Mouse (Mus musculus): ENCODE results near the gene Tfap2c. TPM values are rescaled to one million over a fixed set of nuclear protein-coding genes. Genes with fewer than 3 reads are reported as not detected.
A peak's percentile ranks its signal among the peaks of the same experiment; 100 is the strongest.

Gene Tfap2c
- 18.2 and 19.7 TPM in 2 replicates for total RNA-seq (2012; rRNA removed)

DNA sequence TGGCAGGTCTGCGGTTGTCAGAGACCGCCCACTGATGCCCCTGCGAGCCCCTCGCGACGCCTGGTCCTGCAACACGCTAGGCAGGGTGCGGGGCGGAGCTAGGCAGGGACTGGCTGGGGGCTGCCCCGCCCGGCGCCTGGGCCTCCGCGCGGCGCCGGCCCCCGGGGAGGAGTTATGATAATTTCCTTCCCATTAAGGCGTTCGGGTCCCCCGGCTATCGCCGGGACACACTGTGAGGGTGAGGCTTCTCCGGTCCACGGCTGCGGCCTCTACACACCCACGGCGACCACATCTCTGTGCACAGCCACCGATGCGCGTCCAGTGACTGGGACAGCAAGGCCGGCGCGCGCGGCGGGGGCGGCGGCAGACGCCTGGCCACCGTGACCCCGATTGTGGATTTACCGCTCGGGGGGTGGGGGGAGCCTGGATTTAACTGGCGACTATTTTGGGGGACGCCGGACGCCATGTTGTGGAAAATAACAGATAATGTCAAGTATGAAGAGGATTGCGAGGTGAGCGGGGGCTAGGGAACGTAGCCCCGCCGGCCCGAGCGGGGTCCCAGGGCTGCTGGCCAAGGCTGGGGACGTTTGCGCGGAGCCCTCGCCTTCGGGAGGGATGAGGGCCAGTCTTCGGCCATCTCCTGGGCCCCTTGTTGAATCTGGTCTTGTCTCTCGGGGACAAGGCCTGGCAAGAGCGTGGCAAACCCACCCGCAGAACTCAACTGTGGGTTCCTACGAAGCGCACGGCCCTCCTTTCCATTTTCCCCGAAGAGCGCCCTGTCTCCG is at the start of gene Tfap2c:
TSS of gene Tfap2c (plus strand) at position 223 of the 785 bp plus-strand sequence.
- Histone ChIP-seq H3K9me3 (ENCODE audit: control insufficient read depth, insufficient read depth, low read depth, low read length) (no peaks in the 10 kb centered on the region), H3K27ac (ENCODE audit: insufficient read depth, low read depth, low read length, poor library complexity, severe bottlenecking) (peak within 1 kb of the TSS; percentile 6; the same call in 1 of the 2 replicates), H3K36me3 (ENCODE audit: control insufficient read depth, insufficient read depth, low read length, poor library complexity, severe bottlenecking) (peaks cover 21% of the 10 kb centered on the region), H3K4me1 (ENCODE audit: control insufficient read depth in 2 of 2, insufficient read depth in 2 of 2, low read length in 2 of 2, poor library complexity in 1 of 2) (peaks cover 4 to 12% of the 10 kb centered on the region in 2 experiments; a peak in 3 of 4 replicates), H3K9ac (ENCODE audit: insufficient read depth, low read depth, low read length, poor library complexity, severe bottlenecking) (peak within 1 kb of the TSS; percentile 79), H3K4me3 (ENCODE audit: insufficient read depth in 1 of 2, low read depth in 1 of 2, low read length in 2 of 2, poor library complexity in 1 of 2, severe bottlenecking in 1 of 2) (peak within 1 kb of the TSS; percentile 72 to 76)
- peak; percentile 65 for DNase-seq (ENCODE audit: low read depth, low spot score)
- in situ Hi-C loops (cut with MboI; ENCODE audit: low sequenced_read_pairs in 2 of 2, unreplicated experiment in 2 of 2), result loop anchor here in 1 of 2 experiments (10.0 kb wide), 1 partner anchor 55 kb away; no protein-coding TSS in a partner anchor
- no peak for TF ChIP-seq ZC3H11A (IDR thresholded peaks at IDR 0.05; ENCODE audit: borderline replicate concordance, low read depth, low read length)
- TF ChIP-seq MAFK (IDR thresholded peaks at IDR 0.05; ENCODE audit: insufficient read depth, low read depth, low read length), result no peak
- no peak for TF ChIP-seq ZNF384 (IDR thresholded peaks at IDR 0.05; ENCODE audit: low read depth, low read length)
- TF ChIP-seq CHD2 (IDR thresholded peaks at IDR 0.05; ENCODE audit: low read depth, low read length), result no peak
- no peak for TF ChIP-seq HCFC1 (IDR thresholded peaks at IDR 0.05; ENCODE audit: borderline replicate concordance, insufficient read depth, low read length)

DNA sequence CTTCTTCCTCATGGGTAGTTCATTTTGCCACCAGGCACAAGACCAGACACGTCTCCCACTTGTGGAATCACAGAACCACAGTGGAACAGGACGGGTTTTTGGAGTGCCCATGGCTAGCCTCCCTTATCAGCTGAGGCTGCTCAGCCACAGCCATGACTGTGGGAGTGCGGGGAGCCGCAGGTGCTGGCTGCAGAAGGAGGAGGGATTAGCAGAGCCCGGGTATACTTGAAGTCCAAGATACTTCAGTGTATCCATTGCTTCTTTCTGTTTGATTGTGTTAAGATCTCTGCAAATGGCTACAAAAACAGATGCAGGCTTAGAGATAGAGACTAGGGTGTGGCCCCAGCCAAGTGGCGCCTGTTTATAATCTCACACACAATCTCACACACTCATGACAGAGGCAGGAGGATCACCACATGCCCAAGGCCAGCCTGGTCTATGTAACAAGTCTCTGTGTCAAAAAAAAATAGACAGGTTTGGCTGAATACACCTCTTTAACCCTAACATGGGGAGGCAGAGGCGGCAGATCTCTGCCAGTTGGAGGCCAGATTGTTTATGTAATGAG is 48.6 kb upstream of the Tfap2c start:
- Histone ChIP-seq H3K9me3 (ENCODE audit: control insufficient read depth, insufficient read depth, low read depth, low read length) (no peaks in the 10 kb centered on the region), H3K9ac (ENCODE audit: insufficient read depth, low read depth, low read length, poor library complexity, severe bottlenecking) (no peak overlapping the region), H3K4me3 (ENCODE audit: insufficient read depth in 1 of 2, low read depth in 1 of 2, low read length in 2 of 2, poor library complexity in 1 of 2, severe bottlenecking in 1 of 2) (no peak overlapping the region), H3K27ac (ENCODE audit: insufficient read depth, low read depth, low read length, poor library complexity, severe bottlenecking) (no peak overlapping the region), H3K4me1 (ENCODE audit: control insufficient read depth in 2 of 2, insufficient read depth in 2 of 2, low read length in 2 of 2, poor library complexity in 1 of 2) (peaks cover 4 to 9% of the 10 kb centered on the region in 2 experiments), H3K36me3 (ENCODE audit: control insufficient read depth, insufficient read depth, low read length, poor library complexity, severe bottlenecking) (no peaks in the 10 kb centered on the region)
- no peak for TF ChIP-seq ZC3H11A (IDR thresholded peaks at IDR 0.05; ENCODE audit: borderline replicate concordance, low read depth, low read length)
- TF ChIP-seq HCFC1 (IDR thresholded peaks at IDR 0.05; ENCODE audit: borderline replicate concordance, insufficient read depth, low read length), result no peak
- no peak for TF ChIP-seq ZNF384 (IDR thresholded peaks at IDR 0.05; ENCODE audit: low read depth, low read length)
- TF ChIP-seq CHD2 (IDR thresholded peaks at IDR 0.05; ENCODE audit: low read depth, low read length), result no peak
- DNase-seq (ENCODE audit: low read depth, low spot score), result no peak
- in situ Hi-C loops (cut with MboI; ENCODE audit: low sequenced_read_pairs in 2 of 2, unreplicated experiment in 2 of 2), result no loop called here

DNA sequence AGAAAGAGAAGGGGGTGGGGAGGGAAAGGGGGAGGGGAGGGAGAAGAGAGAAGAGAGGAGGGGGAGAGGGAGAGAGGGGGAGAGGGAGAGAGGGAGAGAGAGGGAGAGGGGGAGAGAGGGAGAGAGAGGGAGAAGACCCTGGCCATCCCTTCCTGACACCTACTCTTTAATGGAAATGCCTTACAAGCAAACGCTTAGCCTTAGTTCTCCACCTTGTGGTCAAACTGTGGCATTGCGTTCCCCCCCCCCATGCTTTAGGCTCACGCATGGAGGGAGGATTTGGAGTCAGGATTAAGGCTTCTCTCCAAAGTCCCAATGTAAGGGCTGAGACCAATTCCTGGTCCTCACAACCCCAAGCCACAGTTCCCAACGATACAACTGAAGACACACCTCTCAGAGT is 48.1 kb upstream of the Tfap2c start:
- Histone ChIP-seq H3K9ac (ENCODE audit: insufficient read depth, low read depth, low read length, poor library complexity, severe bottlenecking) (no peak overlapping the region), H3K4me3 (ENCODE audit: insufficient read depth in 1 of 2, low read depth in 1 of 2, low read length in 2 of 2, poor library complexity in 1 of 2, severe bottlenecking in 1 of 2) (no peak overlapping the region), H3K27ac (ENCODE audit: insufficient read depth, low read depth, low read length, poor library complexity, severe bottlenecking) (no peak overlapping the region), H3K4me1 (ENCODE audit: control insufficient read depth in 2 of 2, insufficient read depth in 2 of 2, low read length in 2 of 2, poor library complexity in 1 of 2) (peaks cover 4 to 8% of the 10 kb centered on the region in 2 experiments), H3K36me3 (ENCODE audit: control insufficient read depth, insufficient read depth, low read length, poor library complexity, severe bottlenecking) (no peaks in the 10 kb centered on the region), H3K9me3 (ENCODE audit: control insufficient read depth, insufficient read depth, low read depth, low read length) (no peaks in the 10 kb centered on the region)
- in situ Hi-C loops (cut with MboI; ENCODE audit: low sequenced_read_pairs in 2 of 2, unreplicated experiment in 2 of 2), result no loop called here
- DNase-seq (ENCODE audit: low read depth, low spot score), result no peak
- TF ChIP-seq CHD2 (IDR thresholded peaks at IDR 0.05; ENCODE audit: low read depth, low read length) (no peak), ZNF384 (IDR thresholded peaks at IDR 0.05; ENCODE audit: low read depth, low read length) (no peak), ZC3H11A (IDR thresholded peaks at IDR 0.05; ENCODE audit: borderline replicate concordance, low read depth, low read length) (no peak), MAFK (IDR thresholded peaks at IDR 0.05; ENCODE audit: insufficient read depth, low read depth, low read length) (no peak), HCFC1 (IDR thresholded peaks at IDR 0.05; ENCODE audit: borderline replicate concordance, insufficient read depth, low read length) (no peak)

DNA sequence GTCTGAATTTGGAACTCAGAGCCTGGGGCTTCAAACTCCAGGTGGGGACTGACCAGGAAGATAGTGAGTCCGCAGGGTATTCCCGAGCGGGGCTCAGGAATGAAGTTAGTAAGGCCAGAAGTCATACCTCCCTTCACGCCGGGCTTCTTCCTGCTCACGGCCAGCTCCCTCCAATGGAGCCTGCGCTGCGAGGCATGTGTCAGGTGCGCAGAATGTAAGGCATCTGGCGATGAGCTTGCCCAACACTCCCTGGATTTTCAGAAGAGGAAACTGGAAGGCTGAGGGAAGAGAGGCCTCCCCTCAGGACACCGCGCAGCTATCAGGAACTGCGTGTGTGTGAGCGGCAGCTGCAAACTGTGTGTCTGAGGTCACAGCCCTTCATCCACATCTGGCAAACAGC is 47.2 kb upstream of the Tfap2c start:
- no peaks in the 10 kb centered on the region for H3K9me3 ChIP-seq (ENCODE audit: control insufficient read depth, insufficient read depth, low read depth, low read length)
- TF ChIP-seq MAFK (IDR thresholded peaks at IDR 0.05; ENCODE audit: insufficient read depth, low read depth, low read length) (no peak), ZC3H11A (IDR thresholded peaks at IDR 0.05; ENCODE audit: borderline replicate concordance, low read depth, low read length) (no peak), HCFC1 (IDR thresholded peaks at IDR 0.05; ENCODE audit: borderline replicate concordance, insufficient read depth, low read length) (no peak), ZNF384 (IDR thresholded peaks at IDR 0.05; ENCODE audit: low read depth, low read length) (no peak), CHD2 (IDR thresholded peaks at IDR 0.05; ENCODE audit: low read depth, low read length) (no peak)
- peaks cover 4% of the 10 kb centered on the region in 2 experiments for H3K4me1 ChIP-seq (ENCODE audit: control insufficient read depth in 2 of 2, insufficient read depth in 2 of 2, low read length in 2 of 2, poor library complexity in 1 of 2)
- in situ Hi-C loops (cut with MboI; ENCODE audit: low sequenced_read_pairs in 2 of 2, unreplicated experiment in 2 of 2), result no loop called here
- no peak overlapping the region for H3K4me3 ChIP-seq (ENCODE audit: insufficient read depth in 1 of 2, low read depth in 1 of 2, low read length in 2 of 2, poor library complexity in 1 of 2, severe bottlenecking in 1 of 2)
- DNase-seq (ENCODE audit: low read depth, low spot score), result no peak
- no peaks in the 10 kb centered on the region for H3K36me3 ChIP-seq (ENCODE audit: control insufficient read depth, insufficient read depth, low read length, poor library complexity, severe bottlenecking)
- no peak overlapping the region for H3K9ac ChIP-seq (ENCODE audit: insufficient read depth, low read depth, low read length, poor library complexity, severe bottlenecking)
- H3K27ac ChIP-seq (ENCODE audit: insufficient read depth, low read depth, low read length, poor library complexity, severe bottlenecking), result no peak overlapping the region
